Mouse (Mus musculus): ENCODE data around the gene Gm14137. TPM values are rescaled to one million over a fixed set of nuclear protein-coding genes. Genes with fewer than 3 reads are reported as not detected.
A peak's percentile ranks its signal among the peaks of the same experiment; 100 is the strongest.

Gm14137 gene
- polyA plus RNA-seq, 1 experiment from 2014 or later, result 0.95 TPM

- DNase-seq (ENCODE audit: low spot score), result peak; percentile 95
- WGBS, result under 1% methylated on average over 51 of the region's 51 CpGs
- H3K4me3 ChIP-seq, result peak within 1 kb of the TSS; percentile 80
- H3K27me3 ChIP-seq (ENCODE audit: low read depth, poor library complexity, severe bottlenecking), result no peaks in the 10 kb centered on the region
- H3K36me3 ChIP-seq, result peaks cover 32% of the 10 kb centered on the region
- no peaks in the 10 kb centered on the region for H3K9me3 ChIP-seq (replicated peaks)
- H3K4me1 ChIP-seq, result peaks cover 25% of the 10 kb centered on the region
- H3K27ac ChIP-seq, result peak within 1 kb of the TSS; percentile 93
Measured at GRCm38 (mm10) chr2:119208344-119209175, 34.3 kb downstream of the Gm14137 start, which contains the start of the genes Zfyve19 and Dnajc17. Gene Zfyve19 (plus strand): TSS chr2:119208617. Gene Dnajc17 (minus strand): TSS chr2:119208795.

- Histone ChIP-seq H3K27ac (peak overlapping the region; percentile 93), H3K9me3 (replicated peaks) (no peaks in the 10 kb centered on the region), H3K4me3 (peak overlapping the region; percentile 80), H3K36me3 (peaks cover 38% of the 10 kb centered on the region), H3K4me1 (peaks cover 23% of the 10 kb centered on the region), H3K27me3 (ENCODE audit: low read depth, poor library complexity, severe bottlenecking) (no peaks in the 10 kb centered on the region)
- 2% methylated on average over 13 of the region's 13 CpGs for WGBS
- no peak for DNase-seq (ENCODE audit: low spot score)
Measured at GRCm38 (mm10) chr2:119209176-119209507, 34.8 kb downstream of the Gm14137 start.

Other genes with a start within 250 kb of the Gm14137 start
- 26.2 and 30.3 TPM in 2 replicates for gene Chst14, start 248.0 kb upstream of the Gm14137 start, polyA plus RNA-seq (2016; fragmentation: Nextera tagmentation; extraction: Ambion mirVana)
- 18.2 and 19.7 TPM in 2 replicates for gene Ccdc32, start 145.1 kb upstream of the Gm14137 start, polyA plus RNA-seq (2016; fragmentation: Nextera tagmentation; extraction: Ambion mirVana)
- 6.9 and 8.8 TPM in 2 replicates for gene Rpusd2, start 139.7 kb upstream of the Gm14137 start, polyA plus RNA-seq (2016; fragmentation: Nextera tagmentation; extraction: Ambion mirVana)
- gene Knl1, start 127.4 kb upstream of the Gm14137 start, polyA plus RNA-seq (2016; fragmentation: Nextera tagmentation; extraction: Ambion mirVana), result 42.5 and 58.0 TPM in 2 replicates
- gene Rad51, start 61.7 kb upstream of the Gm14137 start, polyA plus RNA-seq (2016; fragmentation: Nextera tagmentation; extraction: Ambion mirVana), result 94.5 and 95.9 TPM in 2 replicates
- gene Rmdn3, start 17.5 kb upstream of the Gm14137 start, polyA plus RNA-seq (2016; fragmentation: Nextera tagmentation; extraction: Ambion mirVana), result 52.1 and 53.8 TPM in 2 replicates
- 6.5 and 8.4 TPM in 2 replicates for gene Gchfr, start 6.7 kb upstream of the Gm14137 start, polyA plus RNA-seq (2016; fragmentation: Nextera tagmentation; extraction: Ambion mirVana)
- gene Zfyve19, start 34.1 kb downstream of the Gm14137 start, polyA plus RNA-seq (2016; fragmentation: Nextera tagmentation; extraction: Ambion mirVana), result 62.1 and 64.2 TPM in 2 replicates
- 28.7 and 30.4 TPM in 2 replicates for gene Dnajc17, start 34.3 kb downstream of the Gm14137 start, polyA plus RNA-seq (2016; fragmentation: Nextera tagmentation; extraction: Ambion mirVana)
- gene Ppp1r14d, start 55.4 kb downstream of the Gm14137 start, polyA plus RNA-seq (2016; fragmentation: Nextera tagmentation; extraction: Ambion mirVana), result not detected in 2 replicates
- gene Spint1, start 62.9 kb downstream of the Gm14137 start, polyA plus RNA-seq (2016; fragmentation: Nextera tagmentation; extraction: Ambion mirVana), result 8.9 and 9.5 TPM in 2 replicates
- gene Rhov, start 96.8 kb downstream of the Gm14137 start, polyA plus RNA-seq (2016; fragmentation: Nextera tagmentation; extraction: Ambion mirVana), result 2.7 and 7.6 TPM in 2 replicates
- 23.0 and 26.9 TPM in 2 replicates for gene Vps18, start 114.2 kb downstream of the Gm14137 start, polyA plus RNA-seq (2016; fragmentation: Nextera tagmentation; extraction: Ambion mirVana)
- 5.3 and 6.0 TPM in 2 replicates for gene Dll4, start 151.3 kb downstream of the Gm14137 start, polyA plus RNA-seq (2016; fragmentation: Nextera tagmentation; extraction: Ambion mirVana)
- gene Chac1, start 176.7 kb downstream of the Gm14137 start, polyA plus RNA-seq (2016; fragmentation: Nextera tagmentation; extraction: Ambion mirVana), result 0.62 and 0.86 TPM in 2 replicates